Mouse (Mus musculus) midbrain, embryonic 11.5 days (tissue): ENCODE measurements around the gene Ubqln1. TPM values are rescaled to one million over a fixed set of nuclear protein-coding genes. Genes with fewer than 3 reads are reported as not detected.
"Not testable (repeated sequence)": the region's sequence is repeated elsewhere in the genome, so short reads cannot be mapped to it uniquely, and the experiment has no call there.

Experiments used
- ATAC-seq: fragments of 200-750 bp; cut with Nextera tagmentation; 2 replicates; pipeline ENCODE4 v1.8.0; 2017; ENCODE audit warnings: moderate TSS enrichment, moderate library complexity; ENCODE audit not compliant: low FRiP score
- DNase-seq: peaks from one replicate; pipeline ENCODE4 v3.0.0; 2015; ENCODE audit warnings: low spot score; ENCODE audit errors: missing footprints
- H3K27ac ChIP-seq: fragments of 300-500 bp; sonication (generic); 2 replicates; pipeline ENCODE4 v1.5.1; 2014; ENCODE audit warnings: low read depth, low read length
- H3K27me3 ChIP-seq: fragments of 300-500 bp; sonication (generic); 2 replicates; pipeline ENCODE4 v1.6.1; 2014; ENCODE audit warnings: mild to moderate bottlenecking, low read length, moderate library complexity, mixed read lengths; ENCODE audit not compliant: control insufficient read depth, insufficient read depth
- H3K36me3 ChIP-seq: fragments of 300-500 bp; sonication (generic); 2 replicates; pipeline ENCODE4 v1.6.1; 2014; ENCODE audit warnings: mild to moderate bottlenecking, low read length, moderate library complexity, mixed read lengths; ENCODE audit not compliant: control insufficient read depth, insufficient read depth
- H3K4me1 ChIP-seq: fragments of 300-500 bp; sonication (generic); 2 replicates; pipeline ENCODE4 v1.6.1; 2014; ENCODE audit warnings: low read length; ENCODE audit not compliant: control insufficient read depth, insufficient read depth
- H3K4me2 ChIP-seq: fragments of 300-500 bp; sonication (generic); 2 replicates; pipeline ENCODE4 v1.6.1; 2014; ENCODE audit warnings: mild to moderate bottlenecking, moderate library complexity
- H3K4me3 ChIP-seq: fragments of 300-500 bp; sonication (generic); 2 replicates; pipeline ENCODE4 v1.5.1; 2014; ENCODE audit warnings: low read depth, low read length
- H3K9ac ChIP-seq: fragments of 300-500 bp; sonication (generic); 2 replicates; pipeline ENCODE4 v1.6.1; 2014; ENCODE audit warnings: low read length
- H3K9me3 ChIP-seq: fragments of 300-500 bp; sonication (generic); 2 replicates; pipeline ENCODE4 v1.6.1; 2016; ENCODE audit warnings: low read length; ENCODE audit not compliant: control insufficient read depth
- WGBS: fragments of 180-500 bp; shearing (Covaris S2); extraction: QIAGEN DNeasy Blood & Tissue Kit; methylation state at CpG from one replicate; pipeline ENCODE4 v1.1.7; 2014; 5-methylcytosine and 5-hydroxymethylcytosine counted together
- polyA plus RNA-seq: library from polyadenylated mRNA; unstranded; fragments of >200 nt; fragmentation: Nextera tagmentation; extraction: Ambion mirVana; gene quantifications from 2 replicates; pipeline ENCODE4 v1.2.1, GENCODE M21; 2014

The Ubqln1 gene
- polyA plus RNA-seq, 1 experiment from 2014 or later = 155 TPM

DNA sequence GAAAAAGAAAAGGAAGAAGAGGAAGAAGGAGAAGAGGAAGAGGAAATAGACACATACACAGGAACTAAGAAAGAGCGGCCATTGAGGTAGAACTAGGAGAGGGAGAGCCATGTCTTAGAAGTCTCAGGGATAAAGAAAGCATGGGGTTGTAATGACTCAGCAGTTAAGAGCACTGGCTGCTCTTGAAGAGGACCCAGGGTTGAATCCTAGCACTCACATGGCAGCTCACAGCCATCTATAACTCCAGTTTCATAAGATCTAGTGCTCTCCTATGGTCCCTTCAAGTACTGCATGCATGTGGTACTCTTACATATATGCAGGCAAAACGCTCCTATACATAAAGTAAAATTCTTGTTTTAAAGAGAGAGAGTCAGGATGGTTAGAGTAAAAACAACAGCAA, 59.4 kb downstream of the Ubqln1 start:
- Histone ChIP-seq H3K9ac (no peak overlapping the region), H3K4me2 (no peak overlapping the region), H3K4me1 (peaks cover 3% of the 10 kb centered on the region; the same call in 1 of the 2 replicates), H3K36me3 (peaks cover 9% of the 10 kb centered on the region), H3K4me3 (no peak overlapping the region), H3K9me3 (no peaks in the 10 kb centered on the region; the same call in 1 of the 2 replicates), H3K27me3 (no peaks in the 10 kb centered on the region), H3K27ac (no peak overlapping the region)
- no peak for ATAC-seq
- WGBS = 89% methylated on average over 2 of the region's 2 CpGs
- peak; percentile 81 for DNase-seq

DNA sequence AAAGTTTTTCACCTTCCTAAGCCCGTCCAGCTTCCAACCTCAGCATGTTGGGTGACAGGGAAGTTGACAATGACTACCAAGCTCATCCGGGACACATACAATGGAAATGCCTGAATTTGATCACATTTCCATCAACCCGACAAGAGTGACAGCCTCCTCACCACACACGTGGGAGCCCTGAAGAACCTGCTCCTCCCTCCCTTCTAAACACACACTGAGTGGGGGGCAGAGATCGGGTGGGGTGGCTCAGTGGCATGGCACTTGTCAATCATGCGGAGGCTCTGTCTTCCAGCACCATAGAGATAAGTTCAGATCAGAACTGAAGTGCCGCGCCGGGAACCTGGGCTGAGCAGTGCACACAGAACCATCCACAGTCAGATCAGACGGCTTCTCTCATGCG, 65.0 kb downstream of the Ubqln1 start:
- WGBS = 84% methylated on average over 11 of the region's 11 CpGs

DNA sequence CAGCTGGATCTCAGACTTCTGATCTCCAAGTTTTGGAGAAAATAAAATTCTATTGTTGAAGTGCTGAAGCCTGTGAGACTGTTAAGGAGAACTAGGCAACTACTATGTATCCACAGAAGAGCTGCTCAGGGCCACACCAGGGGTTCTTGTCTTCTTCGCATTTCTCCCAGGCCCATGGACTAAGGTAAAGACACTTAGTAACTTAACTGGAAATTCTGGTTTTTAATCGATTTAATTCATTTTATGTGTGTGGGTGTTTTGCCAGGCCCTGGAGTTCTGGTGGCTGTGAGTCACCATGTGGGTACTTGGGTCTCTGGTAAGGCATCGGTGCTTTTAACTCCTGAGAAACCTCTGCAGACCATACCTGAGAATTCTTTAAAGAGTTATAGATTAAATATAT, 65.8 kb downstream of the Ubqln1 start:
- no peak for ATAC-seq
- Histone ChIP-seq H3K4me2 (no peak overlapping the region), H3K4me1 (no peaks in the 10 kb centered on the region), H3K27me3 (no peaks in the 10 kb centered on the region), H3K27ac (no peak overlapping the region), H3K9ac (no peak overlapping the region), H3K4me3 (no peak overlapping the region), H3K36me3 (no peaks in the 10 kb centered on the region), H3K9me3 (no peaks in the 10 kb centered on the region)
- WGBS = 87% methylated on average over 3 of the region's 3 CpGs
- peak; percentile 69 for DNase-seq

More for the DNA sequence above, 65.0 kb downstream of the Ubqln1 start:
- Histone ChIP-seq H3K4me2 (no peak overlapping the region), H3K36me3 (no peaks in the 10 kb centered on the region), H3K4me1 (no peaks in the 10 kb centered on the region), H3K27ac (no peak overlapping the region), H3K27me3 (no peaks in the 10 kb centered on the region), H3K9ac (no peak overlapping the region), H3K9me3 (no peaks in the 10 kb centered on the region), H3K4me3 (no peak overlapping the region)
- peak; percentile 33 for DNase-seq
- ATAC-seq = no peak

DNA sequence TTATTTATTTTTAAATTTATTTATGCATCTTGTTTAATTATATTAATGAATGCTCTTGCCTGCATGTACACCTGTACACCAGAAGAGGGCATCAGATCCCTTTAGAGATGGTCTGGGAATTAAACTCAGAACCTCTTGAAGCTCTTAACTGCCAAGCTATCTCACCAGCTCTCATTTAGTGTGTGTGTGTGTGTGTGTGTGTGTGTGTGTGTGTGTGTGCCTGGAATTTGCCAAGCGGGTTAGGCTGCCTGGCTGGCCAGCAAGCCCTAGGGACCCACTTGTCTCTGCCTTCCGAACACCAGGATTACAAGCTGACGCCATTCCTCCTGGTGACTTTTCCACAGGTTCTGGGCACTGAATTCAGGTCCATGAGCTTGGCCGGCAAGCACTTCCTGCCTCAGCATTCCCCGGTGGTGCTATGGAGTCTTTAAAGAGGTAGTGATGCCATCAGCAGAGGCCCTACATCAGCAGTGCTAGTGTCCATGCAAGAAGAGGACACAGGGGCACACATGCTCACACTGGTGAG, 66.4 kb downstream of the Ubqln1 start:
- DNase-seq = no peak
- no peaks in the 10 kb centered on the region for H3K36me3 ChIP-seq
- no peaks in the 10 kb centered on the region for H3K27me3 ChIP-seq
- no peak overlapping the region for H3K9ac ChIP-seq
- whole genome bisulfite sequencing = 53% methylated on average over 5 of the region's 5 CpGs
- H3K9me3 ChIP-seq = no peaks in the 10 kb centered on the region
- H3K4me3 ChIP-seq = peak overlapping the region; percentile 34
- ATAC-seq = peak; percentile 66; the same call in 1 of the 2 replicates
- peak overlapping the region; percentile 56 for H3K4me2 ChIP-seq
- no peak overlapping the region for H3K27ac ChIP-seq
- H3K4me1 ChIP-seq = no peaks in the 10 kb centered on the region

DNA sequence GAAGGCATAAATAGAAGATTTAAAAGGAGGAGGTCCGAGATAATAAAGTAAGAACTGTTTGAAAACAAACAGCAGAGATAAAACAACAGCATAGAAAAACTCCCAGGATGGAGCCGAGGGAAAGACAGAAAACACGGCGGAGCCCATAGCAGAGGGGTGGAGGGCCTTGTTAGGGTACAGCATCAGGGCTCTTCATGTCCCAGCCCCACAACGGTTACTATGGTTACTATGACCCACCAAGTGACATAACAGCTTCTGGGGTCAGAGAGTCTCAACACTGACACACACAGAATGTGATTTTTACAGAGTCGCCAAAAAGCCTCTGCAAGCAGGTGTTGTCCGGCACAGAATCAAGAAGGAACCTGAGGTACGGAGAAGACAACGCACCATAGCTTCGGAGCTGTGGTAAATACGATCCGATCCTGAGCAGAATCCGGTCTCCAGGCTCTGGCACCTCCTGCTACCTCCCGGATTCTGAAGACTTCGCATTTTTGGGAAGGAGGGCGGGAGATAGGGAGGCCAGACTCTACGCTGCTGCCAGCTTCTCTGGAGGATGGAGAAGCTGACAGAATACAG, 67.1 kb downstream of the Ubqln1 start:
- Histone ChIP-seq H3K9ac (peak overlapping the region; percentile 44; the same call in 1 of the 2 replicates), H3K4me1 (no peaks in the 10 kb centered on the region), H3K9me3 (no peaks in the 10 kb centered on the region), H3K27me3 (no peaks in the 10 kb centered on the region), H3K4me2 (peak overlapping the region; percentile 56), H3K4me3 (peak overlapping the region; percentile 34), H3K27ac (no peak overlapping the region), H3K36me3 (no peaks in the 10 kb centered on the region)
- 1% methylated on average over 17 of the region's 17 CpGs for WGBS
- ATAC-seq (peak; percentile 95), DNase-seq (peak; percentile 98)

DNA sequence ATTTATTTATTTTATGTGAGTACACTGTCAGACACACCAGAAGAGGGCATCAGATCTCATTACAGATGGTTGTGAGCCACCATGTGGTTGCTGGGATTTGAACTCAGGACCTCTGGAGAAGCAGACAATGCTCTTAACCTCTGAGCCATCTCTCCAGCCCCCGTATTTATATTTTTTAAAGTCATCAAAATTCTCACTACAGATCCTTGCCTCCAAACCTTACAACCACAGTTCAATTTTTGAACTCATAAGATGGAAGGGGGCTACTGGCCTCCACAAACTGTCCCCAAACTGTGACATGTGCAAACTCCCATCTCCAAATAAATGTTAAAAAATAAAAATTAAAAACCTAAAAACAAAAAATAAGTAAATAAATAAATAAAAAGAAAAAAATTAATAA, 67.7 kb downstream of the Ubqln1 start:
- no peaks in the 10 kb centered on the region for H3K27me3 ChIP-seq
- H3K4me3 ChIP-seq = no peak overlapping the region
- peak; percentile 56 for DNase-seq
- no peak overlapping the region for H3K27ac ChIP-seq
- no peak overlapping the region for H3K9ac ChIP-seq
- no peaks in the 10 kb centered on the region for H3K4me1 ChIP-seq
- no peak for ATAC-seq
- H3K9me3 ChIP-seq = no peaks in the 10 kb centered on the region
- H3K36me3 ChIP-seq = no peaks in the 10 kb centered on the region
- H3K4me2 ChIP-seq = no peak overlapping the region
- WGBS = 77% methylated on average over 1 of the region's 1 CpGs

DNA sequence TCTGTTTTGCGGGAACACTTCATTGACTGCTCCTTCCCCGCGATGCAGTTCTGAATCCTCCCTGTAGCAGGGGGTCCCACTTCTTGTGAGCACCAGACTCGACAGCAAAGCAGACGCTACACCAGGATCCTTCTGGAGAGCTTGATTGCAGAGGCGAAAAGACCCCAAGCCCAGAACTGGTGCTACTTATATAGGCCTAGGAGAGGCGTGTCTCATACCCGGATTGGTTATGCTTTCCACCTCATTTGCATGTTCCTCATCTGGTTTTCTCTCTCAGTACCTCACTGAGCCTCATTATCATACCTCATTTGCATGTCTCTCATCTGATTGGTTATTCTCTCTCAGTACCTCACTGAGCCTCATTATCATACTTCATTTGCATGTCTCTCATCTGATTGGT, 68.8 kb downstream of the Ubqln1 start:
- not testable (repeated sequence) for H3K4me1 ChIP-seq, H3K9me3 ChIP-seq, H3K9ac ChIP-seq, H3K4me2 ChIP-seq, H3K4me3 ChIP-seq, ATAC-seq, H3K27me3 ChIP-seq, H3K27ac ChIP-seq, H3K36me3 ChIP-seq
- peak; percentile 23 for DNase-seq
- 97% methylated on average over 8 of the region's 8 CpGs for WGBS

DNA sequence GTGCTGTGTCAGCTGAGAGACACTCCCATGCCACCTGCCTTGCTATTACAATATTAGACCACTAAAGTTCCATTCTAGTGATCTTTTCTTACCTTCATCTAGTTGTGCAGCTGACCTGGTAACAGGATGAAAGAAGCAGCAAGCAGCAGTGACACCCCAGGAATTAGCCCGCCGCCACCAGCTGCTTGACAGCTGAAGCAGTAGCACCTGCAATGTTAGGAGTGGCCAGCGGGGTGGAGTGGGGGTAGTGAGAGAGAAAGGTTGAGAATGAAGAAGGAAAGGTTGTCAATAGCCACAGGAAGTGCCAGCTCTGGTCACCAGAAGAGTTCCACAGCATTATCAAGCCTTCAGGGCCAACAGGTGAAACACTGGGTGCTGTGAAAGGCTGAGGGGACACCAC, 83.8 kb downstream of the Ubqln1 start:
- ATAC-seq = no peak
- no peak overlapping the region for H3K9ac ChIP-seq
- no peaks in the 10 kb centered on the region for H3K36me3 ChIP-seq
- H3K27me3 ChIP-seq = no peaks in the 10 kb centered on the region
- DNase-seq = no peak
- H3K4me3 ChIP-seq = no peak overlapping the region
- H3K9me3 ChIP-seq = no peaks in the 10 kb centered on the region
- WGBS = 55% methylated on average over 3 of the region's 3 CpGs
- H3K27ac ChIP-seq = no peak overlapping the region
- peaks cover 7% of the 10 kb centered on the region for H3K4me1 ChIP-seq
- no peak overlapping the region for H3K4me2 ChIP-seq

DNA sequence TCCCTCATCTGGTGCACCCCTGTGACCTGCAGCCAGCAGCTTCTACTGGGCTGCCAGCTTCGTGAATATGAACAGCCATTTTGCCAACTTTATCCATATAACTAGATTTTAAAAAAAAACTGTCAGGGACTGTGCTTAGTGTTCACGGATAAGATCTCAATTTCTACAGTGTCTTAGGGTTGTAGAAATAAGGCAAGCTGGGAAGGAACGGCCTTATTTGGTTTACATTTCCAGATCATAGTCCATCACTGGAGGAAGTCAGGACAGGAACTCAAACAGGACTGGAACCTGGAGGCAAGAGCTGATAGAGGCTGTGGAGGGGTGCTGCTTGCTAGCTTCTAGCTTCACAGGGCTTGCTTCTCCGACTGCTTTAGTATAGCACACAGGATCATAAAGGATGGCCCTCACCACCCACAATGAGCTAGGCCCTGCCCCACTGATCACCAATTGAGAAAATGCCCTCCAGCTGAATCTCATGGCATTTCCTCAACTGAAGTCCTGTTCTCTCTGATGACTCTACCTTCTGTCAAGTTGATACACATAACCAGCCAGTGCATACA, 85.7 kb downstream of the Ubqln1 start:
- Histone ChIP-seq H3K9me3 (no peaks in the 10 kb centered on the region), H3K36me3 (no peaks in the 10 kb centered on the region), H3K4me3 (peak overlapping the region; percentile 99), H3K4me1 (peaks cover 18% of the 10 kb centered on the region), H3K27ac (peak overlapping the region; percentile 99), H3K27me3 (no peaks in the 10 kb centered on the region), H3K9ac (peak overlapping the region; percentile 100), H3K4me2 (peak overlapping the region; percentile 70)
- DNase-seq (peak; percentile 89), ATAC-seq (no peak)
- WGBS = 41% methylated on average over 4 of the region's 4 CpGs
